Mouse (Mus musculus) 3T3-L1 (cell line): ENCODE measurements around the gene Siah2.

Experiments used
- DNase-seq: peaks from one replicate; pipeline ENCODE4 v3.0.0-alpha.2; 2015; ENCODE audit warnings: low read depth, low spot score

Gene Siah2

GRCm38 (mm10) chr3:58695044-58695443 lies 2.8 kb upstream of the Siah2 start:
- DNase-seq, result no peak

- no peak for DNase-seq
Observed at GRCm38 (mm10) chr3:58693331-58693730, 1.1 kb upstream of the Siah2 start.

GRCm38 (mm10) chr3:58691374-58691939 lies 743 bp downstream of the Siah2 start:
- no peak for DNase-seq

GRCm38 (mm10) chr3:58690619-58691373 lies 1.4 kb downstream of the Siah2 start:
- peak; percentile 88 for DNase-seq

- DNase-seq, result no peak
Observed at GRCm38 (mm10) chr3:58689721-58690120, 2.5 kb downstream of the Siah2 start.

GRCm38 (mm10) chr3:58689105-58689504 lies 3.1 kb downstream of the Siah2 start:
- DNase-seq, result no peak

- no peak for DNase-seq
Observed at GRCm38 (mm10) chr3:58688551-58688950, 3.6 kb downstream of the Siah2 start.

GRCm38 (mm10) chr3:58686922-58687284 lies 5.3 kb downstream of the Siah2 start:
- no peak for DNase-seq

GRCm38 (mm10) chr3:58686206-58686921 lies 5.8 kb downstream of the Siah2 start:
- peak; percentile 51 for DNase-seq

- no peak for DNase-seq
Observed at GRCm38 (mm10) chr3:58685396-58685795, 6.8 kb downstream of the Siah2 start.

- DNase-seq, result no peak
Observed at GRCm38 (mm10) chr3:58683346-58683745, 8.9 kb downstream of the Siah2 start.

- no peak for DNase-seq
Observed at GRCm38 (mm10) chr3:58682336-58682735, 9.9 kb downstream of the Siah2 start.

- DNase-seq, result no peak
Observed at GRCm38 (mm10) chr3:58681831-58682230, 10.4 kb downstream of the Siah2 start.

GRCm38 (mm10) chr3:58680943-58681637 lies 11.1 kb downstream of the Siah2 start:
- DNase-seq, result no peak

- DNase-seq, result no peak
Observed at GRCm38 (mm10) chr3:58679996-58680395, 12.2 kb downstream of the Siah2 start.

GRCm38 (mm10) chr3:58678905-58679304 lies 13.3 kb downstream of the Siah2 start:
- no peak for DNase-seq

GRCm38 (mm10) chr3:58678384-58678783 lies 13.8 kb downstream of the Siah2 start:
- DNase-seq, result no peak

- DNase-seq, result no peak
Observed at GRCm38 (mm10) chr3:58677615-58678014, 14.6 kb downstream of the Siah2 start.

- no peak for DNase-seq
Observed at GRCm38 (mm10) chr3:58673295-58673694, 18.9 kb downstream of the Siah2 start.

GRCm38 (mm10) chr3:58672481-58673183 lies 19.6 kb downstream of the Siah2 start:
- peak; percentile 28 for DNase-seq

GRCm38 (mm10) chr3:58671616-58672250 lies 20.5 kb downstream of the Siah2 start:
- no peak for DNase-seq
